Mouse (Mus musculus) spleen, adult 2 months (tissue): ENCODE data around the gene Vmn1r234.

Experiments used
- CTCF ChIP-seq: fragments of 200-500 bp; IDR thresholded peaks from 2 replicates; pipeline ENCODE4 v1.5.1; 2011; ENCODE audit warnings: mild to moderate bottlenecking, inconsistent platforms; ENCODE audit not compliant: insufficient read depth, insufficient read length, insufficient replicate concordance; ENCODE audit errors: extremely low read depth
- POLR2A ChIP-seq: fragments of 200-500 bp; IDR thresholded peaks from 2 replicates; pipeline ENCODE4 v1.6.1; 2011; ENCODE audit warnings: low read depth, low read length, inconsistent platforms

GRCm38 (mm10) chr17:21231654-21232053 lies 5.8 kb downstream of the Vmn1r234 start:
- TF ChIP-seq POLR2A (no peak), CTCF (peak; percentile 45; the same call in 1 of the 2 replicates)
